Mouse (Mus musculus): ENCODE data around the gene Fto. TPM values are rescaled to one million over a fixed set of nuclear protein-coding genes. Genes with fewer than 3 reads are reported as not detected.

The Fto gene
- 47.8 and 62.9 TPM in 2 replicates for total RNA-seq (2017)

DNA sequence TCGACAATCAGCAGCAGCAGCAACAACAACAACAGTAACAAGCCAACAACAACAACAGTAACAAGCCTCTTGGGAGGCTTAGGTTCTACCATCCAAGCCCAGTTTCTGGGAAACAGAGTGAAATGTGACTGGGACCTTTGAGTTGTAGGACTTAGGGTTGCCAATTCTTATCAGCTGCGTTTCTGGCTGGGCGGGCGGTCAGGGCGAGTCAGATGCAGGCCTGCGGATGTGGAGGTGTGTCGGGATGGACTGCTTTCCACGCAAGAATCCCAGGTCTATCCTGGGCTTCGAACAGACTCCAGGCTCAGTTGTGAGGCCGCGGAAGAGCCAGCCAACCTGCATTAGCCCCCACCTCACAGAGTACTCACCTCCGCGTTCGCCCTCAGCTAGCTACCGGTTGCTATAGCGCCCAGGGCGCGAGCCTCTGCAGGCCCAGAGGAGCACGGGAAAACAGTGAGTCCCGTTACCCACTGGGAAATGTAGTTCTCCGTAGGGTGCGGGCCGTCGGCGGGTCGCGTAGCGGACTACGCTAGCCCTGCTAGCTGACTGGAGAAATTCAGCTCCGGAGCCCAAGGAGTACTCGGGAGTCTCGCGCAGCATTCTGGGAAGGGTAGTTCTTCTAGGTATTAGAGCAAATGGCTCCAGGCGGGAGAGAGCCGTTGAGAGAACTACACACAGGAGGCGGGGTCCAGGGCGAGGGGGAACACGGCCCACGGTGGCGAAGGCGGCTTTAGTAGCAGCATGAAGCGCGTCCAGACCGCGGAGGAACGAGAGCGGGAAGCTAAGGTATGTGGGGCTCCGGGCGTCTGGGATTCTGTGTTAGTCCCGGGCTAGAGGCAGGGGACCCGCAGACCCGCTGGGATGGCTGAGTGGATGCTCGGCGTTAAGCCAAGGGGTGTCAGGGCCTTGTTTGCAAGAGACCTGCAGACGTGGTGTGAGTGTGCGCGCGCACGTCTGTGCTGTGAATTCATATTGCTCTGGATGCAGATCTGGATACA, at the start of gene Fto, which contains the start of gene Rpgrip1l:
Fto (plus strand) TSS at position 691 of the 998 bp plus-strand sequence.
Rpgrip1l (minus strand) TSS at position 428 of the 998 bp plus-strand sequence.
- ATAC-seq (replicated peaks in 1 of 2; ENCODE audit: insufficient read depth in 1 of 2, low FRiP score in 2 of 2, low TSS enrichment in 1 of 2, low read depth in 1 of 2, poor library complexity in 2 of 2, severe bottlenecking in 2 of 2), result peak; percentile 98 to 99

- no peak for ATAC-seq (replicated peaks in 1 of 2; ENCODE audit: insufficient read depth in 1 of 2, low FRiP score in 2 of 2, low TSS enrichment in 1 of 2, low read depth in 1 of 2, poor library complexity in 2 of 2, severe bottlenecking in 2 of 2)
Measured at GRCm38 (mm10) chr8:91263939-91264338, 49.4 kb upstream of the Fto start.

- no peak for ATAC-seq (replicated peaks in 1 of 2; ENCODE audit: insufficient read depth in 1 of 2, low FRiP score in 2 of 2, low TSS enrichment in 1 of 2, low read depth in 1 of 2, poor library complexity in 2 of 2, severe bottlenecking in 2 of 2)
Measured at GRCm38 (mm10) chr8:91264564-91264963, 48.8 kb upstream of the Fto start.

DNA sequence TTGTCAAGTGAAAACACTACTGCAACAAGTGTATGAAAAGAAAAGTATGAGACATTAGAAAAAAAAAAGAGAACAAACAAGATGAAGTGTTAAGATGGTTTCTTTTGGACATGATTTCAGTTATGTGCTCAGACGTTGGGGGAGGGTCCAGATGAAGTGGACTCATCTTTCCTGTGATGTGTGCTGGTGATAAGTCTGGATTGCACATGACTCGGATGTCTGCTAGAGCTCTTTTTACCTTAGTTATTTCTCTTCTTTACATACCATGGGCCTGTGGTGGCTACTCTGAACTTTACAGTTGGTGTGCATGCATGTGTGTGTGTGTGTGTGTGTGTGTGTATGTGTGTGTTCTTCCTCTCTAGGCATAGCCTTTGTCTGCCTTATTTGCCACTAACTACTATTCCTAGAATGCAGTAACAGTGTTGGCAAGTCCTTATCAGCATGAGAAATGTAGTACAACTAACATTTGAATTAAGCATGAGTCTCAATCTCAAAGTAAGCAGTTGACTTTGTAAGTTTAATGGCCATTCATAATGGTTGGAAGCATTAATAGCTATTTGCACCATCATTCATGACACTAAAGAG, 43.9 kb upstream of the Fto start:
- ATAC-seq (replicated peaks in 1 of 2; ENCODE audit: insufficient read depth in 1 of 2, low FRiP score in 2 of 2, low TSS enrichment in 1 of 2, low read depth in 1 of 2, poor library complexity in 2 of 2, severe bottlenecking in 2 of 2), result no peak

DNA sequence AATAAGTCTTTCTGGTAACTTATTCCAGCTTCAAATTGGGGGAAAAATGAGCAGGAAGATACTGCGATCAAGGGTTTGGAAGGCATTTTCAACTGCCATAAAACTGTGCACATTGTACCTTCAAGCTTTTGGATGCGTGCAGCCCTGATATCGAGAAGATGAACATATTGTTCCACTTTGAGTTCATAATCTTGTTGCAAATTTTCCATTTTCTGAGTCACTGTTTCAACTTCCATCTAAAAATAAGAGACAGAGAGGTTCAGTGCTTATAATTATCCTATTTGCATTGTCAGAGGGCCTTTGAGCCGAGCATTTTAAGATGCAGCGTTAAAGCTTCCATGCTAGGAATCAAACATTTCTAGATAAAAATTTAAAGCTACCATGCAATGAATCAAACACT, 39.8 kb upstream of the Fto start:
- ATAC-seq (replicated peaks in 1 of 2; ENCODE audit: insufficient read depth in 1 of 2, low FRiP score in 2 of 2, low TSS enrichment in 1 of 2, low read depth in 1 of 2, poor library complexity in 2 of 2, severe bottlenecking in 2 of 2), result no peak

GRCm38 (mm10) chr8:91276337-91276736, 37.0 kb upstream of the Fto start:
- no peak for ATAC-seq (replicated peaks in 1 of 2; ENCODE audit: insufficient read depth in 1 of 2, low FRiP score in 2 of 2, low TSS enrichment in 1 of 2, low read depth in 1 of 2, poor library complexity in 2 of 2, severe bottlenecking in 2 of 2)

- ATAC-seq (replicated peaks in 1 of 2; ENCODE audit: insufficient read depth in 1 of 2, low FRiP score in 2 of 2, low TSS enrichment in 1 of 2, low read depth in 1 of 2, poor library complexity in 2 of 2, severe bottlenecking in 2 of 2), result no peak
Measured at GRCm38 (mm10) chr8:91278060-91278459, 35.3 kb upstream of the Fto start.

GRCm38 (mm10) chr8:91280467-91281212, 32.7 kb upstream of the Fto start:
- no peak for ATAC-seq (replicated peaks in 1 of 2; ENCODE audit: insufficient read depth in 1 of 2, low FRiP score in 2 of 2, low TSS enrichment in 1 of 2, low read depth in 1 of 2, poor library complexity in 2 of 2, severe bottlenecking in 2 of 2)

- no peak for ATAC-seq (replicated peaks in 1 of 2; ENCODE audit: insufficient read depth in 1 of 2, low FRiP score in 2 of 2, low TSS enrichment in 1 of 2, low read depth in 1 of 2, poor library complexity in 2 of 2, severe bottlenecking in 2 of 2)
Measured at GRCm38 (mm10) chr8:91281545-91281944, 31.8 kb upstream of the Fto start.

GRCm38 (mm10) chr8:91282655-91283054, 30.7 kb upstream of the Fto start:
- no peak for ATAC-seq (replicated peaks in 1 of 2; ENCODE audit: insufficient read depth in 1 of 2, low FRiP score in 2 of 2, low TSS enrichment in 1 of 2, low read depth in 1 of 2, poor library complexity in 2 of 2, severe bottlenecking in 2 of 2)

DNA sequence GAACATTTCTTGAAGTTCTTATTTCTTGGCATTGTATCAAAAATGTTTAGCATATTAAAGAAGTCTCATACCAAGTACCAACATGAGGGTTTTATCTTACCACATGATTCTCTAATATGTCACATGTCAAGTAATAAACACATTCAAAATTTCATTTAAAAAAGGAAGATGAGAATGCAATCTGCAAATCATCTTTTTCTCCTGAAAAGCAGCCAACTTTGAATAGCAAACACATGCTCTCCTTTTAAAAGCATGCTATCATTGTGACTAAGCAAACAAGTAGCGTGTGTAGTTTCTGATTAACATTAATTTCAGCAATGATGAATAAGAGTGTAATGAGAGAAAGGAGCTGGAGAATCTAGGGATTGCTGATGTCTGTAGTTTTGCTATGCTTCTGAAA, 29.5 kb upstream of the Fto start:
- no peak for ATAC-seq (replicated peaks in 1 of 2; ENCODE audit: insufficient read depth in 1 of 2, low FRiP score in 2 of 2, low TSS enrichment in 1 of 2, low read depth in 1 of 2, poor library complexity in 2 of 2, severe bottlenecking in 2 of 2)

DNA sequence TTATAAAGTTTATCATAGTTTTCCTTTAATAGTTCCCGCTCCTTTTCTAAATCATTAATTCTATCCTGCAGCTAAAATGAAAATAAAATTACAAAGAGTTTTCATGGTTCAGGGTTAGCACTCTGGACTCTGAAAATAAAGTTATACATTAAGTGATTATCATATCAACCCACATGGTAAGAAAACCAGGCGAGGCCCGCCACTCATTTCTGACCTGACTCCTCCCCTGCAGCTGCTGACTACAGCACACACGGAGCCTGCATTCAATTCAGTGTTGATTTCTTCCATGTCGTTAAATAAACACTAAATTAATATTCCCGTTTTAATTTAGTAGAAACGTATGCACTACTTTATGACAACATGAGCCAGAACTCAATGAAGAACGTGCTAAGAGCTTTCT, 27.1 kb upstream of the Fto start:
- ATAC-seq (replicated peaks in 1 of 2; ENCODE audit: insufficient read depth in 1 of 2, low FRiP score in 2 of 2, low TSS enrichment in 1 of 2, low read depth in 1 of 2, poor library complexity in 2 of 2, severe bottlenecking in 2 of 2), result no peak

DNA sequence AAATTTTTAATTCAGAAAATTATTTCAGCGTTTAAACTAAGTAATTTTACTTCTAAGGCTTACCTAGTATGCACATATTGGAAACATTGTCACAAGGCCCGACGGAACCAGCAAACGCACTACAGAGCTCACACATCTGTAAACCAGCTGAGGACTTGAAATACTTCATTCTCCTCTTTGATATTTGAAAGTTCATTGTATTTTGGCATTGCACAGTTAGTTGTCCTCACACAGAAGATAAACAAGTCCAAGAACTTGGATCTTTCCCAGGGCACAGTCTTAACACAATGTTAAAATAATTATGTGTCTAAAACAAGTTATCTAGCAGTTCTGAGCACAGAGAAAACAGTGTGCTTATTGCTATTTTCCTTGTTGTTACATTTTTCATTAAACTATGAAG, 22.7 kb upstream of the Fto start:
- no peak for ATAC-seq (replicated peaks in 1 of 2; ENCODE audit: insufficient read depth in 1 of 2, low FRiP score in 2 of 2, low TSS enrichment in 1 of 2, low read depth in 1 of 2, poor library complexity in 2 of 2, severe bottlenecking in 2 of 2)

GRCm38 (mm10) chr8:91295786-91296185, 17.5 kb upstream of the Fto start:
- ATAC-seq (replicated peaks in 1 of 2; ENCODE audit: insufficient read depth in 1 of 2, low FRiP score in 2 of 2, low TSS enrichment in 1 of 2, low read depth in 1 of 2, poor library complexity in 2 of 2, severe bottlenecking in 2 of 2), result no peak

GRCm38 (mm10) chr8:91298672-91299071, 14.7 kb upstream of the Fto start:
- ATAC-seq (replicated peaks in 1 of 2; ENCODE audit: insufficient read depth in 1 of 2, low FRiP score in 2 of 2, low TSS enrichment in 1 of 2, low read depth in 1 of 2, poor library complexity in 2 of 2, severe bottlenecking in 2 of 2), result peak in 1 of 2 experiments; percentile 53; a peak in 2 of 4 replicates

GRCm38 (mm10) chr8:91304481-91305386, 8.6 kb upstream of the Fto start:
- ATAC-seq (replicated peaks in 1 of 2; ENCODE audit: insufficient read depth in 1 of 2, low FRiP score in 2 of 2, low TSS enrichment in 1 of 2, low read depth in 1 of 2, poor library complexity in 2 of 2, severe bottlenecking in 2 of 2), result no peak

DNA sequence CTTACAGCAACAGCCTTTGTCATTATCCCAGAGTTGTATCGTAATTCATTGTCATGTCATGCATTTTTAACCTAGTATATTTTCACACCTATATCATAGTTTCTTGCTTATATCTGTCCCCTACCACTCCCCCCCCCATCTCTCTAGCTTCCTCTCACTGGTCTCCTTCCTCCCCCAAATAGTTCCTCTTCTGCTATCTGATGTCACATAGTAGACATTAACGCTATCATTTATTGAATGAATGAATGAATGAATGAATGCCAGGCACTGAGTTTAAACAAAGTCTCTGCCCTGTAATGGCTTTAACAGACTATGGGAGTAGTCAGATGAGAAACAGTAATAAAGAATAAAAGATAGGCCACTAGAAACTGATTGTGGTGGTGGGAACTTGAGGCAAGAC, 983 bp upstream of the Fto start:
- ATAC-seq (replicated peaks in 1 of 2; ENCODE audit: insufficient read depth in 1 of 2, low FRiP score in 2 of 2, low TSS enrichment in 1 of 2, low read depth in 1 of 2, poor library complexity in 2 of 2, severe bottlenecking in 2 of 2), result no peak

Data from hematopoietic stem cell, adult 5-6 weeks (primary cell).